Mouse (Mus musculus) left cerebral cortex, adult 2 months (tissue): ENCODE measurements around the gene Rapgef4. TPM values are rescaled to one million over a fixed set of nuclear protein-coding genes. Genes with fewer than 3 reads are reported as not detected.

Experiments
- DNase-seq, 2 experiments: peaks; one replicate each; pipeline ENCODE4 v3.0.0; 2021 to 2022; ENCODE audit warnings: low spot score in 2 of 2, mixed read lengths in 1 of 2; ENCODE audit errors: extremely low spot score in 1 of 2
- H3K27ac ChIP-seq: fragments of 200-600 bp; 2 replicates; pipeline ENCODE4 v1.8.1; 2022
- H3K4me3 ChIP-seq: fragments of 200-600 bp; 2 replicates; pipeline ENCODE4 v1.8.1; 2022
- CTCF ChIP-seq: fragments of 200-600 bp; IDR thresholded peaks from 2 replicates; pipeline ENCODE4 v1.8.1; 2022; ENCODE audit warnings: antibody characterized with exemption, mild to moderate bottlenecking, moderate library complexity
- intact Hi-C: fragments of 180-260 bp; cut with DNase I; formaldehyde crosslinking; loops from one replicate; pipeline ENCODE4 v1.15.1; 2025
- long read RNA-seq, 2 experiments: library from polyadenylated mRNA; stranded (forward); transcript quantifications; one replicate each; pipeline ENCODE4 v2.0.0; 2021; ENCODE audit warnings: borderline mapping rate in 2 of 2
- total RNA-seq, 2 experiments: library from RNA; stranded (reverse); gene quantifications; 2 replicates each; pipeline ENCODE4 v1.2.3; 2021

Rapgef4 gene
- total RNA-seq, result 100 to 1,000 TPM; 442 to 451 TPM
- long read RNA-seq, experiment 1, partial matches to known transcripts, result 8 of 138 reads
- long read RNA-seq, experiment 1, other reads (novel, unspliced or antisense), result 127 of 138 reads
- long read RNA-seq, experiment 2, full-length matches to known transcripts, result 7 of 164 reads
- long read RNA-seq, experiment 2, partial matches to known transcripts, result 12 of 164 reads
- long read RNA-seq, experiment 2, other reads (novel, unspliced or antisense), result 145 of 164 reads

GRCm38 (mm10) chr2:71980771-71981342 is at the start of gene Rapgef4:
Gene Rapgef4 (plus strand): TSS chr2:71981240.
- Histone ChIP-seq H3K27ac (peak within 1 kb of the TSS; percentile 94), H3K4me3 (peak within 1 kb of the TSS; percentile 55)
- TF ChIP-seq CTCF, result no peak
- peak; percentile 43 to 55 for DNase-seq
- intact Hi-C loops, result loop anchor here (2.0 kb wide), 1 partner anchor 34 kb away; no protein-coding TSS in a partner anchor

- no peak for DNase-seq
- Histone ChIP-seq H3K27ac (no peak overlapping the region), H3K4me3 (no peak overlapping the region)
- no peak for TF ChIP-seq CTCF
- intact Hi-C loops, result no loop called here
Observed at GRCm38 (mm10) chr2:71934046-71934445, 47.0 kb upstream of the Rapgef4 start.

- H3K4me3 ChIP-seq, result no peak overlapping the region
- DNase-seq, result no peak
- H3K27ac ChIP-seq, result no peak overlapping the region
- no peak for TF ChIP-seq CTCF
- intact Hi-C loops, result no loop called here
Observed at GRCm38 (mm10) chr2:71936711-71937110, 44.3 kb upstream of the Rapgef4 start.

GRCm38 (mm10) chr2:71937649-71938308 is 43.3 kb upstream of the Rapgef4 start:
- H3K27ac ChIP-seq, result no peak overlapping the region
- no peak for TF ChIP-seq CTCF
- intact Hi-C loops, result no loop called here
- H3K4me3 ChIP-seq, result no peak overlapping the region
- no peak for DNase-seq

GRCm38 (mm10) chr2:71938716-71939393 is 42.2 kb upstream of the Rapgef4 start:
- peak overlapping the region; percentile 41; the same call in 1 of the 2 replicates for H3K27ac ChIP-seq
- intact Hi-C loops, result no loop called here
- peak; percentile 14 to 16 for DNase-seq
- TF ChIP-seq CTCF, result no peak
- no peak overlapping the region for H3K4me3 ChIP-seq

GRCm38 (mm10) chr2:71941005-71941720 is 39.9 kb upstream of the Rapgef4 start:
- DNase-seq, result no peak
- TF ChIP-seq CTCF, result no peak
- intact Hi-C loops, result no loop called here

GRCm38 (mm10) chr2:71941721-71942087 is 39.3 kb upstream of the Rapgef4 start:
- Histone ChIP-seq H3K27ac (no peak overlapping the region), H3K4me3 (no peak overlapping the region)
- intact Hi-C loops, result no loop called here
- no peak for DNase-seq
- TF ChIP-seq CTCF, result no peak

More at GRCm38 (mm10) chr2:71941005-71941720, 39.9 kb upstream of the Rapgef4 start:
- H3K27ac ChIP-seq, result no peak overlapping the region
- H3K4me3 ChIP-seq, result no peak overlapping the region

- intact Hi-C loops, result no loop called here
- no peak for TF ChIP-seq CTCF
- no peak for DNase-seq
- no peak overlapping the region for H3K4me3 ChIP-seq
- H3K27ac ChIP-seq, result no peak overlapping the region
Observed at GRCm38 (mm10) chr2:71951212-71951611, 29.8 kb upstream of the Rapgef4 start.

- Histone ChIP-seq H3K27ac (no peak overlapping the region), H3K4me3 (no peak overlapping the region)
- TF ChIP-seq CTCF, result peak; percentile 88
- DNase-seq, result peak; percentile 63 to 69
- intact Hi-C loops, result loop anchor here (1.0 to 5.0 kb wide), 3 partner anchors 57 to 358 kb away; no protein-coding TSS in a partner anchor
Observed at GRCm38 (mm10) chr2:71955637-71956036, 25.4 kb upstream of the Rapgef4 start.

- Histone ChIP-seq H3K4me3 (no peak overlapping the region), H3K27ac (no peak overlapping the region)
- intact Hi-C loops, result loop anchor here (5.0 kb wide), 2 partner anchors 104 to 359 kb away; no protein-coding TSS in a partner anchor
- no peak for DNase-seq
- TF ChIP-seq CTCF, result no peak
Observed at GRCm38 (mm10) chr2:71956463-71956862, 24.6 kb upstream of the Rapgef4 start.

- no peak for DNase-seq
- Histone ChIP-seq H3K4me3 (no peak overlapping the region), H3K27ac (no peak overlapping the region)
- no peak for TF ChIP-seq CTCF
- intact Hi-C loops, result loop anchor here (5.0 kb wide), 2 partner anchors 106 to 361 kb away; no protein-coding TSS in a partner anchor
Observed at GRCm38 (mm10) chr2:71957951-71958350, 23.1 kb upstream of the Rapgef4 start.
